10 mouse cellular contexts compared by ENCODE assay signal in the genomic region with DNA sequence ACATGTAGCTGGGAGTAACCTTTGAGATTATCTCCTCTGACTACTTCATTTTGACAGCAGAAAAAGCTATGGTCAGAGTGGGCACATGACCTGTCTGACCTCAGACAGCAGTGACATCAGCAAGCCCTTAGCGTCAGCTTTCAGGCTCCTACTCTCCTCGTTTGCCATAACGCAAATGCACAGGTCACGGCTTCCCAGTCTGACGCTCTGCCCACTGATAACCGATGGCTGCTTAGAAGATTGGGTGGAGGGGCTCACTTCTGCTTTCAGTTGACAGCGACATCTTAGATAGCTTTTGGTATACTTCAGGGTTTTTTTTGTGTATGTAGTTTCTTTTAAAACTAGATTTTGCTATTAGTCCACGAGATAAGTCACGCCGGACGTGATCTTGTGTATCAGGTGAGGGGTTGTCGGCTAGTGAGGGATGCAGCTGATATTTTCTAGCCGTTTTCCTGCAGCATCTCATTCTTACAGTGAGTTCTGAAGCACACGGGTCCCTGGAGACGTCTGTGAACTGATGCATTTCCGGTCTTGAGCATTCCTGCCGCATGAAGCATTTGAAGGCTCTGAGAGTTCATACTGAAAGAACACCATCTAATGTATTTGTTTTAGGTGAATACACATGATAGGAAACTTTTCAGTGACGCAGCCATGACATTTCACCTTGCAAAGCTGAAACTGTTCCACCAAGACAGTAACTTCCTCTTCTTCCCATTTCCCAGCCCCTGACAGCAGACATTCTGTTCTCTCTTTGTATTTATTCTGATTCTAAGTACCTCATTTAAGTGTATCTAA. TPM values are rescaled to one million over a fixed set of nuclear protein-coding genes. Genes with fewer than 3 reads are reported as not detected.
DNase-seq lines count a peak whose midpoint lies in the region; ATAC-seq and TF ChIP-seq lines count a peak whose summit lies in the region.
"Had no signal": no experiment of that assay in that cellular context is flagged by ENCODE, and none has a peak within 500 bp of the region (broad histone marks: within the 10 kb centered on the region; RNA-seq: fewer than 3 reads in every experiment).

No protein-coding gene starts in this region.

- dilution Hi-C loops in CH12.LX (cut with MboI; ENCODE audit: extremely low pct_ligation_motif_present, extremely low pct_unique_long_range_greater_than_20kb, low sequenced_read_pairs), result no loop called here

- TF ChIP-seq RAD21 in CH12.LX (IDR thresholded peaks at IDR 0.05; ENCODE audit: low read depth, low read length), result no peak

- in situ Hi-C loops in CH12.LX (cut with MboI; ENCODE audit: low pct_ligation_motif_present, low pct_unique_long_range_greater_than_20kb, low sequenced_read_pairs), result no loop called here

- H3K36me3 ChIP-seq in kidney, embryonic 15.5 days, result no peaks in the 10 kb centered on the region
- peaks cover 0 to 17% of the 10 kb centered on the region in 2 experiments for H3K36me3 ChIP-seq in CH12.LX (replicated peaks in 1 of 2; ENCODE audit: control insufficient read depth in 1 of 2, insufficient read depth in 1 of 2, low read length in 1 of 2)
- peaks cover 4% of the 10 kb centered on the region for H3K36me3 ChIP-seq in myocyte (ENCODE audit: control insufficient read depth, insufficient read depth)

- TF ChIP-seq POLR2A in CH12.LX (IDR thresholded peaks at IDR 0.05; ENCODE audit: low read depth, low read length) (no peak), myocyte (IDR thresholded peaks at IDR 0.05; ENCODE audit: insufficient read length, low read depth) (no peak)

- peaks cover 38% of the 10 kb centered on the region for H3K4me1 ChIP-seq in kidney, embryonic 15.5 days
- H3K4me1 ChIP-seq in CH12.LX (ENCODE audit: control insufficient read depth in 1 of 2, insufficient read depth in 2 of 2), result peaks cover 12 to 54% of the 10 kb centered on the region in 2 experiments

- H3K4me2 ChIP-seq in kidney, embryonic 15.5 days, result no peak overlapping the region
- H3K4me2 ChIP-seq in CH12.LX (ENCODE audit: insufficient read depth, low read depth, poor library complexity, severe bottlenecking) (peak overlapping the region; percentile 64), myocyte (ENCODE audit: low read depth) (no peak overlapping the region)
- H3K4me2 ChIP-seq: hindbrain, embryonic 13.5 days had no signal

- H3K27ac ChIP-seq in kidney, embryonic 15.5 days, result no peak overlapping the region
- H3K27ac ChIP-seq in CH12.LX (ENCODE audit: insufficient read depth, low read depth), result peak overlapping the region; percentile 61
- no peak overlapping the region for H3K27ac ChIP-seq in left cerebral cortex, adult 2 months
- H3K27ac ChIP-seq: hindbrain, embryonic 13.5 days had no signal

- DNase-seq in kidney, adult 9 months, result peak; percentile 24
- peak; percentile 82 for DNase-seq in CH12.LX (ENCODE audit: extremely low read depth)
- DNase-seq in right cerebral cortex, postnatal 36 days (ENCODE audit: low spot score in 2 of 2), result no peak
- no peak for DNase-seq in left cerebral cortex, adult 9 months (ENCODE audit: low spot score in 2 of 2)
- DNase-seq in left cerebral cortex, adult 2 months (ENCODE audit: extremely low spot score in 1 of 2, low spot score in 2 of 2), result no peak

- no peak for TF ChIP-seq CTCF in CH12.LX (conservative IDR thresholded peaks at IDR 0.05 in 1 of 2, IDR thresholded peaks at IDR 0.05 in 1 of 2; ENCODE audit: low read depth in 2 of 2, low read length in 2 of 2)
- TF ChIP-seq CTCF in left cerebral cortex, adult 2 months (IDR thresholded peaks at IDR 0.05), result no peak

- no peak for ATAC-seq in kidney, embryonic 15.5 days (replicated peaks; ENCODE audit: low FRiP score)
- ATAC-seq in common myeloid progenitor, adult 5-6 weeks (replicated peaks; ENCODE audit: low read depth, poor library complexity, severe bottlenecking), result peak; percentile 79
- ATAC-seq: forebrain, embryonic 16.5 days had no signal

- H3K4me3 ChIP-seq in kidney, embryonic 15.5 days (replicated peaks), result no peak overlapping the region
- H3K4me3 ChIP-seq in CH12.LX (replicated peaks in 1 of 3; ENCODE audit: low read depth in 2 of 3, low read length in 2 of 3, poor library complexity in 1 of 3) (peak overlapping the region in 2 of 3 experiments; percentile 6 to 26), myocyte (no peak overlapping the region)
- no peak overlapping the region for H3K4me3 ChIP-seq in left cerebral cortex, adult 2 months
- H3K4me3 ChIP-seq: hindbrain, embryonic 13.5 days had no signal

- H3K27me3 ChIP-seq in kidney, embryonic 15.5 days, result no peaks in the 10 kb centered on the region
- H3K27me3 ChIP-seq in CH12.LX (replicated peaks) (no peaks in the 10 kb centered on the region), myocyte (ENCODE audit: control insufficient read depth, insufficient read depth, insufficient read length) (no peaks in the 10 kb centered on the region)
- H3K27me3 ChIP-seq: hindbrain, embryonic 13.5 days had no signal

- H3K9ac ChIP-seq in kidney, embryonic 15.5 days, result no peak overlapping the region
- no peak overlapping the region for H3K9ac ChIP-seq in CH12.LX (ENCODE audit: insufficient read depth, low read depth)
- H3K9ac ChIP-seq: hindbrain, embryonic 13.5 days had no signal

- H3K9me3 ChIP-seq in kidney, embryonic 15.5 days (replicated peaks), result no peaks in the 10 kb centered on the region
- no peaks in the 10 kb centered on the region for H3K9me3 ChIP-seq in CH12.LX (replicated peaks; ENCODE audit: low read length)
- H3K9me3 ChIP-seq: hindbrain, embryonic 13.5 days had no signal

- H3K79me2 ChIP-seq in CH12.LX (replicated peaks; ENCODE audit: control insufficient read depth, extremely low read depth, insufficient read depth, poor library complexity, severe bottlenecking) (no peaks in the 10 kb centered on the region; the same call in 1 of the 2 replicates), myocyte (ENCODE audit: control insufficient read depth, insufficient read depth) (peaks cover 91% of the 10 kb centered on the region)

- TF ChIP-seq EP300 in CH12.LX (IDR thresholded peaks at IDR 0.05; ENCODE audit: low read length), result peak; percentile 63

- no peak overlapping the region for H3ac ChIP-seq in myocyte (ENCODE audit: control insufficient read depth, insufficient read length)

- 66% methylated on average over 18 of the region's 18 CpGs for WGBS in kidney, embryonic 15.5 days

- intact Hi-C loops in left cerebral cortex, adult 2 months (cut with DNase I), result no loop called here

TF ChIP-seq in CH12.LX, 34 proteins besides CTCF, POLR2A, EP300 and RAD21 (continues in another document):
- TF ChIP-seq USF1 (IDR thresholded peaks at IDR 0.05; ENCODE audit: low read depth, low read length) (peak; percentile 30; the same call in 1 of the 2 replicates), MAFK (IDR thresholded peaks at IDR 0.05; ENCODE audit: insufficient replicate concordance, low read length) (0 out of 2 replicates have a peak, but pooled peaks have one; percentile 22), PAX5 (IDR thresholded peaks at IDR 0.05; ENCODE audit: low read length) (no peak), MEF2A (IDR thresholded peaks at IDR 0.05; ENCODE audit: borderline replicate concordance, low read depth, low read length) (0 out of 2 replicates have a peak, but pooled peaks have one; percentile 10), ZMIZ1 (IDR thresholded peaks at IDR 0.05; ENCODE audit: low read depth, low read length) (no peak), BHLHE40 (IDR thresholded peaks at IDR 0.05; ENCODE audit: low read depth, low read length) (0 out of 2 replicates have a peak, but pooled peaks have one; percentile 19), MXI1 (IDR thresholded peaks at IDR 0.05; ENCODE audit: low read depth, low read length) (peak; percentile 28), IRF4 (IDR thresholded peaks at IDR 0.05; ENCODE audit: low read depth, low read length) (peak; percentile 51; the same call in 1 of the 2 replicates), KAT2A (IDR thresholded peaks at IDR 0.05; ENCODE audit: insufficient replicate concordance, low read length) (no peak), HCFC1 (IDR thresholded peaks at IDR 0.05; ENCODE audit: low read depth, low read length) (no peak), ETS1 (conservative IDR thresholded peaks at IDR 0.05; ENCODE audit: low read depth, low read length) (peak; percentile 44; the same call in 1 of the 2 replicates), NRF1 (IDR thresholded peaks at IDR 0.05; ENCODE audit: low read depth, low read length) (no peak), SIN3A (IDR thresholded peaks at IDR 0.05; ENCODE audit: low read length) (0 out of 2 replicates have a peak, but pooled peaks have one; percentile 32)

TF ChIP-seq in myocyte, 11 proteins besides CTCF, POLR2A, EP300 and RAD21:
- TF ChIP-seq CEBPB (IDR thresholded peaks at IDR 0.05; ENCODE audit: insufficient read depth, poor library complexity, severe bottlenecking) (no peak), POLR2AphosphoS2 (IDR thresholded peaks at IDR 0.05; ENCODE audit: insufficient read length, low read depth) (peak; percentile 29)

RNA-seq across cellular contexts. Expression of gene Fyn, which starts 44.4 kb away (rescaled TPM):
- 26.2 and 27.0 TPM in 2 replicates for polyA plus RNA-seq in kidney, embryonic 15.5 days (2015; fragmentation: Nextera tagmentation; extraction: Ambion mirVana)
- total RNA-seq in CH12.LX (2012; rRNA removed) (9.5 and 14.9 TPM in 2 replicates), CH12.LX (2014; rRNA removed) (17.4 and 19.9 TPM in 2 replicates)
- polyA plus RNA-seq in CH12.LX (2012; ENCODE audit: insufficient read length, low read depth) (42.4 and 43.9 TPM in 2 replicates), myocyte (2012; fragmentation: generic; extraction: Trizol) (148 TPM)
- total RNA-seq in common myeloid progenitor, adult 5-6 weeks (2017), result 29.0 and 37.6 TPM in 2 replicates
- 100 to 1,000 TPM; 116 to 117 TPM for total RNA-seq in left cerebral cortex, adult 2 months (2021)

Comparison
In these comparisons a context has a peak if more than half of its experiments do, and no peak if none do; other contexts are left out.
1. DNase-seq: peak in kidney, adult 9 months (single experiment) and CH12.LX (single experiment); none in right cerebral cortex, postnatal 36 days (0 of 2), left cerebral cortex, adult 9 months (0 of 2) and left cerebral cortex, adult 2 months (0 of 2).
2. H3K4me3 ChIP-seq: peak in CH12.LX (2 of 3); none in kidney, embryonic 15.5 days (single experiment), myocyte (single experiment) and left cerebral cortex, adult 2 months (single experiment).